Mouse (Mus musculus): ENCODE data around the gene Ranbp17.

- TF ChIP-seq POLR2A (IDR thresholded peaks at IDR 0.05; ENCODE audit: insufficient read depth, low read depth, low read length): no peak
- no peak for TF ChIP-seq CTCF (IDR thresholded peaks at IDR 0.05)
- no peak for TF ChIP-seq EP300 (IDR thresholded peaks at IDR 0.05; ENCODE audit: insufficient read depth, low read depth, low read length)
Measured at GRCm38 (mm10) chr11:33217384-33218079, 296.0 kb downstream of the Ranbp17 start.

Measured in heart, adult 2 months (tissue).